Mouse (Mus musculus) spleen, adult 2 months (tissue): ENCODE results near the gene Itm2b.

Experiments
- CTCF ChIP-seq: fragments of 200-500 bp; IDR thresholded peaks from 2 replicates; pipeline ENCODE4 v1.5.1; 2011; ENCODE audit warnings: mild to moderate bottlenecking, inconsistent platforms; ENCODE audit not compliant: insufficient read depth, insufficient read length, insufficient replicate concordance; ENCODE audit errors: extremely low read depth
- POLR2A ChIP-seq: fragments of 200-500 bp; IDR thresholded peaks from 2 replicates; pipeline ENCODE4 v1.6.1; 2011; ENCODE audit warnings: low read depth, low read length, inconsistent platforms

DNA sequence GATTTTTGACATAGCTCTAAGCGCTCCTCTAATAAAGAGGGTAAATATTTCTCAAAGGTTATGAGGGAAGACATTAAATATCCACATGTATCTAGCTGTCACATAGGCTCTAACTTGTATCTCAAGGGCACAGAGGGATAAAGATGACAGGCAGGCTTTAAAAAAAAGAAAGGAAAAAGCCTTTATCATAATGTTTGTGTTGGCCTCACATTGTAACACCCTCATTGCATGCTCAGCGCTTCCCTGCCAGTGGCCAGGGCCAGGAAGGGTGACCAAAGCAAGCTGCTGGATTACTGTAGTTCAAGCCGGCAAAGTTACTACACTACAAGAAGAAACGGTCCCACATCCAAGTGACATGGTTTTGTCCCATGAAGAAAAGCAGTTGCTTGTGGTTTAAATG lies 53.7 kb downstream of the Itm2b start:
- no peak for TF ChIP-seq CTCF
- no peak for TF ChIP-seq POLR2A
